Mouse (Mus musculus) liver, embryonic 14.5 days (tissue): Measurements from ENCODE around the gene Mcm5.

Experiments
- CTCF ChIP-seq: IDR thresholded peaks from 2 replicates; pipeline ENCODE4 v1.5.1; 2016; ENCODE audit warnings: antibody characterized with exemption, low read depth, control low read depth
- EP300 ChIP-seq: IDR thresholded peaks from 2 replicates; pipeline ENCODE4 v1.6.1; 2016; ENCODE audit warnings: antibody characterized with exemption, low read depth

DNA sequence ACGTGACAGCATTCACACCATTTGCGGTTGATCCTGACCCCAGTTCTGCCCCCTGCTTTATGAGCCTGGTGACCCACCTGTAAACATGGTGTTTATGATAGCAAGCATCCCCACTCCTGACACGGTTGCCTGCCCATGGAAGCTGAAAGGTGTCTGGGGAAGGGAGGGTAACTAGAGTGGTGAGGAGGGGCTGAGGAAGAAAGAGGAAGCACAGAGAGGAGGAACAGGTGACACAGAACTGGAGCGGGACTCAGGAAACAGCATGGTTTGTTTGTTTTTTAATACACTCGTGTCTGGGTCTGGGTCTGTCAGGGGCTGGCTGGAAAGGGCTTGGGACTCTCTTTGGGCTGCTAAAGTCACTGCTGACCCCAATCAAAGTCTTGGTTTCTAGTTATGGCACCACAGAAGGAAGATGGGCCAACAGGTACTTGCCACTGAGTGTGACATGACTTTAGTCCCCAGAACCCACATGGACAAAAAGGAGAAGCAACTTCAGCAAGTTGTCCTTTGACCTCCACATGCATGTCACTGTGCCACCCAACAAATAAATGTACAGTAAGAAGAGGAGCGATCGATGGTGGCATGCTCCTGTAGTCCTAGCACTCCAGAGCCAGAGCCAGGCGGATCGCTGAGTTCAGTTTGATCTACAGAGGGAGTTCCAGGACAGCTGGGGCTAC lies 27.9 kb upstream of the Mcm5 start:
- TF ChIP-seq CTCF, result no peak
- TF ChIP-seq EP300, result no peak
